Mouse (Mus musculus): ENCODE measurements around the gene Luc7l2.

Luc7l2 gene

GRCm38 (mm10) chr6:38650263-38650937, 99.3 kb downstream of the Luc7l2 start:
- in situ Hi-C loops (cut with MboI, MseI), result loop anchor here (5.0 kb wide), 2 partner anchors 37 to 262 kb away; no protein-coding TSS in a partner anchor

Measured in T-helper 2 cell (primary cell).